Mouse (Mus musculus): ENCODE measurements at regions not wholly inside any gene's neighbourhood (a gene's known extent, or its start where the extent isn't known, plus 50 kb on each side); places are given as distances from the start of the nearest gene placed in this dataset.

DNA sequence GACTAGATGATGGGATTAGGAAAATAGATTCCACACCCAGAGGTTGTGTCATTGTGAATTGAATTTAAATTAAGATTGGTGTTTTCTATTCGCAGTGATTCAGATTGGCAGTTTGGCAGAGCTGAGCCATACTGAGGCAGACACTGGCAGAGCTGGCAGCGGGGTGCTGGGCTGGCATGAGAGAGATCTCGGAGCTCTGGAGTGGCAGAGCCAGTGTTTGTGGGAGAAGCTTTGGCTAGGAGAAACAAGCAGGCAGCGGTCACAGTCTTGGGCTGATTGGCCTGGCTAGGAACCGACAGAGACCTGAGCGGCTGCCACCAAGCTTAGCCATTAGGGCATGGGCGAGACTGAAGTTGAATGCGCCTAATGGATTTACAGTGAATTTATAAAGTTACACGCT lies 1240.3 kb upstream of the Crim1 start:
- DNase-seq (ENCODE audit: low spot score in 2 of 2): peak; percentile 6 to 14
